Mouse (Mus musculus): ENCODE measurements at regions not wholly inside any gene's neighbourhood (a gene's known extent, or its start where the extent isn't known, plus 50 kb on each side); places are given as distances from the start of the nearest gene placed in this dataset.

- TF ChIP-seq CTCF (IDR thresholded peaks at IDR 0.05) (no peak), EP300 (IDR thresholded peaks at IDR 0.05; ENCODE audit: insufficient read depth, low read depth, low read length) (no peak)
These were observed 382.7 kb downstream of the Fam84a start for GRCm38 (mm10) chr12:13769156-13769555.

Data from heart, adult 2 months (tissue).